Mouse (Mus musculus): Measurements from ENCODE around the gene St6galnac3. TPM values are rescaled to one million over a fixed set of nuclear protein-coding genes. Genes with fewer than 3 reads are reported as not detected.

Gene St6galnac3
- polyA plus RNA-seq, 1 experiment from 2014 or later = 26.6 TPM

GRCm38 (mm10) chr3:153475919-153476318 lies 249.1 kb downstream of the St6galnac3 start:
- no peaks in the 10 kb centered on the region for H3K36me3 ChIP-seq (ENCODE audit: control insufficient read depth, insufficient read depth, low read length)
- H3K27ac ChIP-seq (replicated peaks; ENCODE audit: low read depth, low read length) = no peak overlapping the region
- no peaks in the 10 kb centered on the region for H3K9me3 ChIP-seq (ENCODE audit: control insufficient read depth, low read length)
- H3K4me3 ChIP-seq (replicated peaks; ENCODE audit: low read depth, low read length) = no peak overlapping the region
- no peaks in the 10 kb centered on the region for H3K4me1 ChIP-seq (ENCODE audit: control insufficient read depth, insufficient read depth, low read length)
- 91% methylated on average over 9 of the region's 9 CpGs for WGBS
- DNase-seq (no peak), ATAC-seq (ENCODE audit: low FRiP score, low TSS enrichment) (no peak)
- H3K9ac ChIP-seq (replicated peaks; ENCODE audit: low read length) = no peak overlapping the region
- H3K4me2 ChIP-seq (ENCODE audit: low read length) = no peak overlapping the region
- no peaks in the 10 kb centered on the region for H3K27me3 ChIP-seq (ENCODE audit: control insufficient read depth, insufficient read depth, low read length)

- Histone ChIP-seq H3K4me3 (replicated peaks; ENCODE audit: low read depth, low read length) (no peak overlapping the region), H3K4me2 (ENCODE audit: low read length) (no peak overlapping the region), H3K4me1 (ENCODE audit: control insufficient read depth, insufficient read depth, low read length) (no peaks in the 10 kb centered on the region), H3K27ac (replicated peaks; ENCODE audit: low read depth, low read length) (no peak overlapping the region), H3K27me3 (ENCODE audit: control insufficient read depth, insufficient read depth, low read length) (no peaks in the 10 kb centered on the region), H3K36me3 (ENCODE audit: control insufficient read depth, insufficient read depth, low read length) (no peaks in the 10 kb centered on the region), H3K9ac (replicated peaks; ENCODE audit: low read length) (no peak overlapping the region), H3K9me3 (ENCODE audit: control insufficient read depth, low read length) (no peaks in the 10 kb centered on the region)
- DNase-seq (no peak), ATAC-seq (ENCODE audit: low FRiP score, low TSS enrichment) (no peak)
- 96% methylated on average over 20 of the region's 20 CpGs for WGBS
These were observed 249.5 kb downstream of the St6galnac3 start for GRCm38 (mm10) chr3:153475461-153475860.

- DNase-seq = no peak
- H3K4me1 ChIP-seq (ENCODE audit: control insufficient read depth, insufficient read depth, low read length) = no peaks in the 10 kb centered on the region
- H3K4me2 ChIP-seq (ENCODE audit: low read length) = no peak overlapping the region
- no peak overlapping the region for H3K9ac ChIP-seq (replicated peaks; ENCODE audit: low read length)
- H3K9me3 ChIP-seq (ENCODE audit: control insufficient read depth, low read length) = no peaks in the 10 kb centered on the region
- H3K36me3 ChIP-seq (ENCODE audit: control insufficient read depth, insufficient read depth, low read length) = no peaks in the 10 kb centered on the region
- H3K4me3 ChIP-seq (replicated peaks; ENCODE audit: low read depth, low read length) = no peak overlapping the region
- H3K27me3 ChIP-seq (ENCODE audit: control insufficient read depth, insufficient read depth, low read length) = no peaks in the 10 kb centered on the region
- H3K27ac ChIP-seq (replicated peaks; ENCODE audit: low read depth, low read length) = no peak overlapping the region
- 89% methylated on average over 11 of the region's 11 CpGs for WGBS
- ATAC-seq (ENCODE audit: low FRiP score, low TSS enrichment) = no peak
These were observed 252.1 kb downstream of the St6galnac3 start for GRCm38 (mm10) chr3:153472583-153473471.

- Histone ChIP-seq H3K4me3 (replicated peaks; ENCODE audit: low read depth, low read length) (no peak overlapping the region), H3K27me3 (ENCODE audit: control insufficient read depth, insufficient read depth, low read length) (no peaks in the 10 kb centered on the region), H3K36me3 (ENCODE audit: control insufficient read depth, insufficient read depth, low read length) (no peaks in the 10 kb centered on the region), H3K4me2 (ENCODE audit: low read length) (no peak overlapping the region), H3K9ac (replicated peaks; ENCODE audit: low read length) (no peak overlapping the region), H3K27ac (replicated peaks; ENCODE audit: low read depth, low read length) (no peak overlapping the region), H3K9me3 (ENCODE audit: control insufficient read depth, low read length) (peaks cover 6% of the 10 kb centered on the region; the same call in 1 of the 2 replicates), H3K4me1 (ENCODE audit: control insufficient read depth, insufficient read depth, low read length) (no peaks in the 10 kb centered on the region)
- DNase-seq (no peak), ATAC-seq (ENCODE audit: low FRiP score, low TSS enrichment) (no peak)
- WGBS = 87% methylated on average over 6 of the region's 6 CpGs
These were observed 261.1 kb downstream of the St6galnac3 start for GRCm38 (mm10) chr3:153463849-153464248.

- ATAC-seq (ENCODE audit: low FRiP score, low TSS enrichment) = no peak
- Histone ChIP-seq H3K36me3 (ENCODE audit: control insufficient read depth, insufficient read depth, low read length) (no peaks in the 10 kb centered on the region), H3K9me3 (ENCODE audit: control insufficient read depth, low read length) (peaks cover 6% of the 10 kb centered on the region; the same call in 1 of the 2 replicates), H3K4me2 (ENCODE audit: low read length) (no peak overlapping the region), H3K4me1 (ENCODE audit: control insufficient read depth, insufficient read depth, low read length) (0 out of 2 replicates have a peak, but pooled peaks cover 2% of the 10 kb centered on the region), H3K9ac (replicated peaks; ENCODE audit: low read length) (no peak overlapping the region), H3K27ac (replicated peaks; ENCODE audit: low read depth, low read length) (no peak overlapping the region), H3K4me3 (replicated peaks; ENCODE audit: low read depth, low read length) (no peak overlapping the region), H3K27me3 (ENCODE audit: control insufficient read depth, insufficient read depth, low read length) (no peaks in the 10 kb centered on the region)
- no peak for DNase-seq
- WGBS = 99% methylated on average over 4 of the region's 4 CpGs
These were observed 264.8 kb downstream of the St6galnac3 start for GRCm38 (mm10) chr3:153460173-153460572.

- no peak overlapping the region for H3K9ac ChIP-seq (replicated peaks; ENCODE audit: low read length)
- no peak overlapping the region for H3K27ac ChIP-seq (replicated peaks; ENCODE audit: low read depth, low read length)
- H3K9me3 ChIP-seq (ENCODE audit: control insufficient read depth, low read length) = peaks cover 6% of the 10 kb centered on the region; the same call in 1 of the 2 replicates
- ATAC-seq (ENCODE audit: low FRiP score, low TSS enrichment) (no peak), DNase-seq (peak; percentile 38)
- no peak overlapping the region for H3K4me2 ChIP-seq (ENCODE audit: low read length)
- H3K4me1 ChIP-seq (ENCODE audit: control insufficient read depth, insufficient read depth, low read length) = 0 out of 2 replicates have a peak, but pooled peaks cover 2% of the 10 kb centered on the region
- WGBS = 89% methylated on average over 3 of the region's 3 CpGs
- no peaks in the 10 kb centered on the region for H3K36me3 ChIP-seq (ENCODE audit: control insufficient read depth, insufficient read depth, low read length)
- no peaks in the 10 kb centered on the region for H3K27me3 ChIP-seq (ENCODE audit: control insufficient read depth, insufficient read depth, low read length)
- no peak overlapping the region for H3K4me3 ChIP-seq (replicated peaks; ENCODE audit: low read depth, low read length)
These were observed 266.4 kb downstream of the St6galnac3 start for GRCm38 (mm10) chr3:153458593-153458992.

- Histone ChIP-seq H3K4me2 (ENCODE audit: low read length) (no peak overlapping the region), H3K4me1 (ENCODE audit: control insufficient read depth, insufficient read depth, low read length) (0 out of 2 replicates have a peak, but pooled peaks cover 2% of the 10 kb centered on the region), H3K9ac (replicated peaks; ENCODE audit: low read length) (no peak overlapping the region), H3K36me3 (ENCODE audit: control insufficient read depth, insufficient read depth, low read length) (no peaks in the 10 kb centered on the region), H3K4me3 (replicated peaks; ENCODE audit: low read depth, low read length) (no peak overlapping the region), H3K27me3 (ENCODE audit: control insufficient read depth, insufficient read depth, low read length) (no peaks in the 10 kb centered on the region), H3K27ac (replicated peaks; ENCODE audit: low read depth, low read length) (no peak overlapping the region), H3K9me3 (ENCODE audit: control insufficient read depth, low read length) (peaks cover 6% of the 10 kb centered on the region; the same call in 1 of the 2 replicates)
- WGBS = 90% methylated on average over 4 of the region's 4 CpGs
- no peak for ATAC-seq (ENCODE audit: low FRiP score, low TSS enrichment)
- no peak for DNase-seq
These were observed 267.3 kb downstream of the St6galnac3 start for GRCm38 (mm10) chr3:153457701-153458100.

- H3K4me3 ChIP-seq (replicated peaks; ENCODE audit: low read depth, low read length) = no peak overlapping the region
- no peak overlapping the region for H3K27ac ChIP-seq (replicated peaks; ENCODE audit: low read depth, low read length)
- 97% methylated on average over 2 of the region's 2 CpGs for WGBS
- no peak overlapping the region for H3K4me2 ChIP-seq (ENCODE audit: low read length)
- no peaks in the 10 kb centered on the region for H3K27me3 ChIP-seq (ENCODE audit: control insufficient read depth, insufficient read depth, low read length)
- H3K36me3 ChIP-seq (ENCODE audit: control insufficient read depth, insufficient read depth, low read length) = no peaks in the 10 kb centered on the region
- DNase-seq (no peak), ATAC-seq (ENCODE audit: low FRiP score, low TSS enrichment) (no peak)
- H3K9me3 ChIP-seq (ENCODE audit: control insufficient read depth, low read length) = peaks cover 6% of the 10 kb centered on the region; the same call in 1 of the 2 replicates
- no peak overlapping the region for H3K9ac ChIP-seq (replicated peaks; ENCODE audit: low read length)
- H3K4me1 ChIP-seq (ENCODE audit: control insufficient read depth, insufficient read depth, low read length) = 0 out of 2 replicates have a peak, but pooled peaks cover 2% of the 10 kb centered on the region
These were observed 267.8 kb downstream of the St6galnac3 start for GRCm38 (mm10) chr3:153457203-153457602.

GRCm38 (mm10) chr3:153456227-153456626 lies 268.7 kb downstream of the St6galnac3 start:
- H3K36me3 ChIP-seq (ENCODE audit: control insufficient read depth, insufficient read depth, low read length) = no peaks in the 10 kb centered on the region
- 0 out of 2 replicates have a peak, but pooled peaks cover 2% of the 10 kb centered on the region for H3K4me1 ChIP-seq (ENCODE audit: control insufficient read depth, insufficient read depth, low read length)
- no peak for DNase-seq
- no peak overlapping the region for H3K4me2 ChIP-seq (ENCODE audit: low read length)
- H3K9ac ChIP-seq (replicated peaks; ENCODE audit: low read length) = no peak overlapping the region
- no peaks in the 10 kb centered on the region for H3K27me3 ChIP-seq (ENCODE audit: control insufficient read depth, insufficient read depth, low read length)
- no peak for ATAC-seq (ENCODE audit: low FRiP score, low TSS enrichment)
- H3K4me3 ChIP-seq (replicated peaks; ENCODE audit: low read depth, low read length) = no peak overlapping the region
- H3K27ac ChIP-seq (replicated peaks; ENCODE audit: low read depth, low read length) = no peak overlapping the region
- WGBS = 76% methylated on average over 5 of the region's 5 CpGs
- peaks cover 6% of the 10 kb centered on the region; the same call in 1 of the 2 replicates for H3K9me3 ChIP-seq (ENCODE audit: control insufficient read depth, low read length)

All from midbrain, embryonic 14.5 days (tissue).